Mouse (Mus musculus): ENCODE results near the gene Sim2.

The Sim2 gene

DNA sequence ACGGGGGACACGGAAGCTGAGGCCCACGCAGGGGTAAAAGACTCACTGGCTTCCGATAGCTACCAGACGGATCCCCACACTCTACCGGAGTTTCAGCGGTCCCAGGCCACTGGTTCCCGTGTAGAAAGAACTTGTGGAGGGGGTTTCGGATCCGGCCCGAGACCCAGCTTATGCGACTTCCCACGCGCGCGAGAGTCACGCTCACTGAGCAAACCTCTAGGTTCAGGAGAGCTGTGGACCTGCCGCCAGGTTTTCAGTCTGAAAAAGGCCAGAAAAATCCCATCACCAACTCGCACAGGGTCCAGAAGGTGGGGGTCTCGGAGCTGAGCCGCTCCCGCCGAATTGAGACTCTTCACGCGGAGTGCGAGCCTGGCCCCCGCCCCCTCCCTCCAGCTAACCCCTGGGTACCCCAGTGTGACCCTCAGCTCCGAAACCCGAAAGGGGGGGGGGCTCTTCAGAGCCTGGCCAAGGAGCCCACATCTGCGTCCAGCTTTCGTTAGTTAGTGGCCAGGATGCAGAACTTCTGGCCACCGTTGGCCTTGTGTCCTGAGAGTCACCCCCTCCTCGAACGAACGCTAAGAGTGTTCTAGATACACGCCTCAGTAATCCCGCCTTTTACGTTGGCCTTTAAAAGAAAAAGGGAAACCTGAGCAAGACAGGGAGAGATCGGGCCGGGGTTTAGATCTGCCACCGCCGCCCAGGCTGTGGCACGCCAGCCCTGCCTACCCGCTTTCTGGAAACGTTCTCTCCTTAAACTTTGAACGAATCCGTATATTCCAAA, 5.5 kb upstream of the Sim2 start:
- DNase-seq, result no peak

DNA sequence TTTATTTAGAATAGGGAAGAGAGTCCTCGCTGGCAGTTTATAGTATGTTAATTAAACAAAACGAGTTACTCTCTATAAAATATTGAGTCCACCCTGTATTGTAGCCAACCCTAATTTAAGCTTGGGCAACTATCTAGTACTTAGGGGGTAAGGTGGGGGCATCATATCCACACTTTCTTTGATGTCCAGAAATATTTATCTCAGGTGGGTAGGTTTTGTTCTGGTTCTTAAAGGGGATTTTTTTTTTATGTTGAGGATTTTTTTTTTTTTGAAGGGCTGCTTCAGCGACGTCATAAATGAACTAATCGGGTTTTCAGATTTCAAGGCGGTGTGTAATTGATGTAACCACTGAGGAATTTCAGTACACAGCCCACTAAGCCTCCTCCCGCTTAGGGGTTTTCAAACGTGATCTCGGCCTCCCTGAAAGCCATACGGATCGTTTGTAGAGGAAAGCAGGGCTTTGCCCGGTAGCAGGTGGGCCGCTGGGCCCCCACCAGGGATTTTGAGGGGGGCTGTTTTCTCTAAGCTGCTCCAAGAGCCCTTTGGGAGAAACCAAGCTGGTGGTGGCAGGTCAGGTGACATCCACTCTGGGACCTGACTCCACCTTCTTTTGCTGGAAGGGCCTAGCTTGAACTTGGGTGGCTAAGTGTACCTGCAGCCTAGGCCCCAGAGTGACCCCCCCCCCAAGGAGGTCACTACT, 4.7 kb upstream of the Sim2 start:
- DNase-seq, result no peak

DNA sequence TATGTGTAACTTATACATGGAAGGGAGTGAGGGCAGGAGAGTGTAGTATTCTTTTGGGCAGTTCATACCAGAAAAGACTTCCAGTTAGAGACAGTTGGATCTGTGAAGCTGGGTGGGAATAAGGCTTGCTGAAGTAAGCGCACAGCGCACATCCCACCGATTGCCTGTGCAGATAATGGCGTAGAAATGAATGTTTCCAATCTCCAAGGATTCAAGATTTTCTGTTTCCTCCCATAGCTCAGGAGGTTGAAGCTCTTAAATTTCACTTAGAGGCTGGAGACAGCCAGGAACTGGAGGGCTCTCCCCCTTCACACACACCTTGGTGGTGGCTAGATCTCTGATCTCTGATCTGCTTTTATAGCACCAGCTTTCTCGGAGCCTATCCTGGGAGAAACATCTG, 3.1 kb upstream of the Sim2 start:
- DNase-seq, result no peak

DNA sequence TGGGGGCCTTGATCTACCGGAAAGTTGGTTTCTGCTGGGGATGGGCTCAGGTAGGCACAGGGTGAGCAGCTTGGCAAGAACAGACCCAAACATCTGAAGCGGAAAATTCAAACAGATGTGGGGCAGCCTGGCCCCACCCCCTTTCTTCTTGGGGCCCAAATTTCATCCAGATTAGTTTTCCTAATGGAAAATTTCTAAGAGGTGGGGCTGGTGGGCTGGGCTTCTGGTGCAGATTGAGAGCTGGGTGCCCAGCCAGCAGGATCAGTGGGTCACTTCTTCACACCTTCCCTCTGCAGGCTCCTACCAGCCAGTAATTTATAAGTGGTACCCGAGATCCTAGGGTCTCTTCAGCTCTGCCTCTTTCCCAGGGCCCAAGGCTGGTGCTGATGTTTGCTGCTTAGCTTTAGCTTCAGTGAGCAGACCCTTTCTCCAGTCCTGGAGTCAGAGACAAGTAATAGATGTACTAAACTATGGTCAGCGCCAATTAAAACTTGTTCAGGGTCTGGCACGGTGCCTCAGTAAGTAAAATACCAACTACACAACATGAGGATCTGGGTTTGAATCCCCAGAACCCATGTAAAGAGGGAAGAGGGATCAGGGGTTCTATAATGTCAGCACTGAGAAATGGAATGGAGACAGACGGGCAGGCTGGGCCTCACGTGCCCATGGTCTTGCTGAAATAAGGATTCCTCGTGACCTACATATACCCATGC, 2.6 kb upstream of the Sim2 start:
- DNase-seq, result no peak

DNA sequence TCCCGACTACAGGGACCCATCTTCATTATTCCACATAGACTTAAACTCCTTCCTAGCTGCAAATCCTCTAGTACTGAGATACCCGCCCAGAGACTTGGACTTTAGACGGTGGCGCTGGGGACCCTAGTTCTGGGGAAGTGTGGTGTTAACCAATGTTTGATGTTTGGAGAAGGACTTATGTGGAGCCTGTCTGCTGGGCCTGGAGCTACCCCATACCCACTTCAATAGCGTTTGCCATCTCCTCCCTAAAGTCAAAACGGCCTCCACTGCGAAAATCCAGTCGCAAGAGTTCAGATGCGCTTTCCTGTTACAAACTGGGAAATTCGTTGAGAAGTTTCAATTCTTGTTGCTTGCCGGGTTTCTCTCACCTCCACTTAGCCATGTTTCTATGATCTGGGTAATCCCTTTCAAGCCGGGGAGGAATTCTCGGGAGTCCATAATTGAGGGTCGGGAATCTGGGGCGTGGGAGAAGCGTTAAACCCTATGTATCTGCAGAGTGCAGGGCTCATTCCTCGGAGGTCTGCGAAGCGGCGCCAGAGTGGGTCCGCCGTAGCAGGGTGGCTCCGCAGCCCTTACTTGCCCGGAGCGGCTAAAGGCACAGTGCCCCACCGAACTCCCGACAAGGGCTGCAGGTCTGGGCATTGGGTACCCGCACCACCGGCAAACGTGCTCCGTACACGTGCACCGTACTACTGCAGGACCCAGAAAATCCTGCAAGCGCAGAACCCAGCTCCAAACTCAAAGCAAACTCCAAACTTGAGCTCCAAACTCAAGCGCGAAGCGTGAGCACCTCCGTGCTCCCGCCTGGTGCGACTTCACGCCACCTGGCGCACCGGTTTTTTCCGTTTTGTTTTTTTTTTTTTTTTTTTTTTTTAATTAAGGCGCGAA, 1.5 kb upstream of the Sim2 start:
- DNase-seq, result no peak

DNA sequence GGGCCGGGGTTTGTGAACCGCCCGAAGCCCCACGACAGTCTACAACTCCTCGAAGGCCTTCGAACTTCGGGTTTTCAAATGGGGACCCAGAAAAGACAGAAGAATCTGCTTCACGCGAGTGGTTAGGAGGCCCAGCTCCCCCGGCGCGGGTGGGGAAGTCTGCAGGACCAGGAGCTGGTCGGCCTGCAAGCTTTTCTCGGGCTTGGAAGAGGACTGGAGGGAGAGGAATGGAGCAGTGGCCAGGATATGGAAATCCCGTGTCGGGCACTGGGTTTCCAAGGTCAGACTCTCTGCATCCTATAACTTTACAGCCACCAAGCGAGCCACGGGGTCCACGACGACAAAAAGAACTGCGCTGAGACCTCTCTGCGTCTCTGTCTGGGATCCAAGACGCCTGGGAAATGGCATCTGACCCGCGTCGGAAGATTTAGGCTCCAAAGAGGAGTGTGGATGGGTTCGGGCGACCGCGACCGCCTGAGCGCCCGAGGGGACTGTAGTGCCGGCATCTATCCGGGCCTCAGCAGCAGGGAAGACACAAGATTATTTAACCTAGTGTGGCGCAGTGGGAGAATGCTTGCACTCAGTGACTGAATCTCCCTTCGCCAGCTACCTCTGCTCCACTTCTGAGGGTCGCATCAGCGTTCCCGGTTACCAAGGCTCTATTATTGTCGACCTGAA, 744 bp upstream of the Sim2 start:
- no peak for DNase-seq

DNA sequence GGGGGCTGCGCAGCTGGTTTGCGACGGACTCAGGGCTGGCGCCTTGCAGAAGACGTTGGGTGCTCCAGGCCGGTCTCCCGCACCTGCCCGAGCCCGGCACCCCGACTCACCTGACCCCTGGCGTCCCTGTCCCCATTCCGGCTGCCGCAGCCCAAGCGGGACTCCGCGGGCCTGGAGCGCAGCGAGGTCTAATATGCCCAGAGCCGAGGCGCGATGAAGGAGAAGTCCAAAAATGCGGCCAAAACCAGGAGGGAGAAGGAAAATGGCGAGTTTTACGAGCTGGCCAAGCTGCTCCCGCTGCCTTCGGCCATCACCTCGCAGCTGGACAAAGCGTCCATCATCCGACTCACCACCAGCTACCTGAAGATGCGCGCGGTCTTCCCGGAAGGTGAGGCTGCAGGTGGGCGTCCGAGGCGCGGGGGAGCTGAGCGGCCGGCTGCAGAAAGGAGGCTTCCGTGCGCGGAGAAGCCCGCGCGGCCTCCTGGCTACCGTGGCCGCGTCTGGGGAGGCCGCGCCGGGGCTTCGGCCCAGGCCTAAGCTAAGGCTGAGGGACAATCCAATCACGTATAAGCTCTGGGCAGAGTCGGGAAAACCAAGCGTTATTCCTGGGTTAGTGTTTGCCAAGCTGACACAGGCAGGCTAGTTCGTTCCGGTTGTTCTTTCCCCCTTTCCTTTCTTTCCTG, 1.0 kb downstream of the Sim2 start:
- no peak for DNase-seq

DNA sequence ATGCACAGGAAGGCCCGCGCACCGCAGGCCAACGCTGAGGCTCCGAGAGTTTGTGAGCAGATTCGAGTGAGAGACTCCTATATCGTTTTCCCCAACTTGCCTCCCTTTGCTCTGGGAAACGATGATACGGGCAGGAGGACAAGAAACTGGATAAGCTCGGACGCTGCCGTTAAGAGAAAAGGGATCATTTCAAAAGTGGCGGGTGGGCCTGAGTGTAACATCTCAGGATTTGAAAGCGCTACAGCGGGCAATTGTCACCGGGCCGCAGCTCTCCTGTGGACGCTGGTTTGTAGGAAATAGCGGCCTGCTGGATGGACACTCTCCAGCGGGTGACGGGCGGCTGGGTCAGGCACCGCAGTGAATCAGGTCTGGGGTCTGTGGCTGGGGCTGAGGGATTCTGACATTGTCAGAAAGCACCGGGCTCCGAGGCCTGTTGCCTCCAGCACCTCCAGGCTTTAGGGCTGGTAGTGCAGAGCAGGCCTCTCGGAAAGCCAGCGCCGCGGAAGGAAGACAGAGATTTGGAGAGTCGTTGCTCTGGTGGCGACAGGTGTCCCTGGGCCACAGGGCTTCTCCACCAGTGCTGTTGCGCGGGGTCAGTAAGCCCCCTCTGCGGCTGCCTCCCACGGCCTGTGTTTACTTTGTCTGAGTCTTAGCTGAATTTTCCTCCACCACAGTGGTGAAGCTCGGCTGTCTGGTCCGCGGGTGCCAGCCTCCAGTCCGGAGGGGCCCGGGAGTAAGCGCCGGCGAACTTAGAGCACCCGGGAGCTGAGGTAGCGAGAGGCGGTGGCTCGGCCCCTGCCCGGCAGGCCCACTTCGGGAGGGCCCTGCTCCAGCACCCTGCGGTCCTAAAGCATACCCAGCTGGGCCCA, 2.2 kb downstream of the Sim2 start:
- no peak for DNase-seq

DNA sequence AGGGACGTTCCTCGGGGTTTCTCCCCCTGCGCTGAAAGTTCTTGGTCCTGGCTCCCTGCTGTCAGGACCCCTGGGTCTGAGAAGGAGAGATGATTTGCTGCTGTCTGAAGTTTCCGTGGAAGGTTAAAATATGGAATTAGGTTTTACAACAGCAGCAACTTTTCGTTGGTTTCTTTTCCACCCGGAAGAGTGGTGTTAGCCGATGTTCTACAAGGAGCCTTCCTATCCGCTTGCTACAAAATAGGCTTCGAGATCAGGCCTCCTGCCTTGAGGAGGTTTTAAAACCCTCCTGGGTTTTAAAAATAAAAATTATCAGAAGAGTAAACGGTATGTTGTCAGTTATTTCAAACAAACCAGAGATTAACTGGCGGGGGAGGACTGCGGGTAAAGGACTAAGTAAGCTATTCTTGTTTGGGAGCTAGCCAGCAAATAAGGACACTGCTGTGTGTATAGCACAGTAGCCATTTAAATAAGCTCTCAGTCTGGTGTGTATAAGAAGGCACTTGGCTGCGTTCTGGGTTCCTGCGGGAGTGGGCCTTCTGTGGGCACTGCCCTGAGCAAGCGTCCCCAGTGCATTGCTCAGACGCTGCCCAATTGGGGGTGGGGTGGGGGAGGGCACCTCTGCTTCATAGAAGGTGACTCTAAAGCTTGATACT, 3.0 kb downstream of the Sim2 start:
- no peak for DNase-seq

DNA sequence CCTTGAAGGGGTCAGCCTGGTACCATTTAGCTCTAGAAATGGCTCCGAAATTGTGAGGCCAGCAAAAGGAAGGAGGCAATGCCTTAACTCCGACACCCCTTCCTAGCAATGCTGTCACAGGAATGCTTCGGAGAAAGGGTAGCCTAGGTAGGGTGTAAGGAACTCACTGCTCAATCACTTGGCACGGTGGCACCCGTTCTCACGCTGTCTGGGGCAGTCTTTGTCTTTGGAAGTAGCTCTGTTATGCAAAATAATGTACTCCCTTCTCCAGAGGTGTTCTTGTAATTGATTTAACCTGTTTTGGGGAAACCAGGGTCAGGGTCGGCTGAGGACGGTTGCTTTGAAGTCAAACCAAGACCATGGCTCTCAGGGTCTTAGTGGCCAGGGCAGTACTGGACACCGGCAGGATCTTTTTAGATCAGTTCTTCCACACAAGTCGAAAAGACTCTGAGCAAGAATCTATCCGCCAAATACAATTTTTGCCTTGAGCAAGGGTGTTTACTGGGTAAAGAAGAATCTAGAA, 3.6 kb downstream of the Sim2 start:
- DNase-seq, result no peak

DNA sequence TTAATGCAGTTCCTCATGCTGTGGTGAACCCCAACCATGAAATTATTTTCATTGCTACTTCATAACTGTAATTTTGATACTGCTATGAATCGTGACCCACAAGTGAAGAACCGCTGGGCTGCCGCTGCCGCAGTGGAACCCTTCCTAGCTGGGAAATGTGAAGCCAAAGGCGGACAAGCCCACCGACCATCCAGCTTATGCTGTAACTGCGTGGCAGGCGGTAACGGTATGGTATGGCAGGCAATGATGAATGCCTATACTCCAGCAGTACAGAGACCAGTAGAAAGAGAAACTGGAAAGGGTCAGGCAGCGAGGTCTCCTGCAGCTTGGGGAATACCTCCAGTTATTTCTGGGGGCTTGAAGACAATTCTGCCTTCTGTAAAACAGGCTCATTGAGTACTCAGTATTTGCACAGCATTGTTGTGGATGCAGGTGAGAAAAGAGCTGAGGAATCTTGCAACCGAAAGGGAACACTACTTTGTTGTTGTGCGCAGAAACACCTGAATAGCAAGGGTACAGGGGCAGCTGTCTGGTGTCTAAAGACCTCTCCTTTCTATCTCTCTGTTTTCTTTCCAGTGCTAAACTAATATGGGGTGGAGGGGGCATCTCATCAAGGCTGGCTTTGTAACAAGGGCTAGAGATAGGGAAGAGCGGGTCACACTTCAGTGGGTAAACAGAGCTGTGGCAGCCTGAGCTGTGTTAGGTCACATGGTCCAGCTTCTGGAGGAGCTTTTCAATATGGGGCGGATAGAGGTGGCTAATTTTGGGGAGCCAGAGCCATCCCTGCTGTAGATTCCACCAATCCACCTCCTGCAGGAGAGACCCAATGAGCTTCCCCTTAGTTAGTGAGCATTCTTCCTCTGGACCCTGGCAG, 4.3 kb downstream of the Sim2 start:
- DNase-seq, result no peak

DNA sequence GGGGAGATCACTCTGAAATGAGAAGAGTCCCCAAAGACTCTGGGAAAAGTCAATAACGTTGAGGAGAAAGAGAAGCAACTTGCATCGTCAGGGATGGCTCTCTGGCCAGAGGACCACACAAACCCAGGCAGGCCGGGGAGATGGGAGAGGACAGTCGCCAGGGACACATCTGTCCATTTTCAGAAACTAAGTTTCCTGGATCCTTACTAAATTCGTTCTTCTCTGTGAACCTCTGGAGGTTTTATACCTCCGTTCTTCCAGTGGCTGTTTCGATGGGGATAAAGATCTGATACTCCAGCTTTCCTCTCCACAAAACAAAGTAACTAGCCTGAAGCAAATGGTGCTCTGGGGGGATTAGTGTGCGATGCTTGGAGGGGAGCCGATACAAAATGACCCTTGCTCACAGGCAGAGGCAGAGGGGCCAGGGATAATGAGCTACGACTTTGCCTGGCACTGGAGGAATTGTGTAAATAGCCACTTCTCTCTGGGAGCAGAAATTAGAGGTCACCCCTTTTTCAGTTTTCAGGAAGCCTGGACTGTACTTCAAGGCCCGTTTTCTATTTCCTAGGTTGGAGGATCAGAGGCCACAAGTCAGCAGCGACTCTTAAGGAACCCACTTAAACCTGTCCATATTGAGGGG, 7.9 kb downstream of the Sim2 start:
- DNase-seq, result no peak

DNA sequence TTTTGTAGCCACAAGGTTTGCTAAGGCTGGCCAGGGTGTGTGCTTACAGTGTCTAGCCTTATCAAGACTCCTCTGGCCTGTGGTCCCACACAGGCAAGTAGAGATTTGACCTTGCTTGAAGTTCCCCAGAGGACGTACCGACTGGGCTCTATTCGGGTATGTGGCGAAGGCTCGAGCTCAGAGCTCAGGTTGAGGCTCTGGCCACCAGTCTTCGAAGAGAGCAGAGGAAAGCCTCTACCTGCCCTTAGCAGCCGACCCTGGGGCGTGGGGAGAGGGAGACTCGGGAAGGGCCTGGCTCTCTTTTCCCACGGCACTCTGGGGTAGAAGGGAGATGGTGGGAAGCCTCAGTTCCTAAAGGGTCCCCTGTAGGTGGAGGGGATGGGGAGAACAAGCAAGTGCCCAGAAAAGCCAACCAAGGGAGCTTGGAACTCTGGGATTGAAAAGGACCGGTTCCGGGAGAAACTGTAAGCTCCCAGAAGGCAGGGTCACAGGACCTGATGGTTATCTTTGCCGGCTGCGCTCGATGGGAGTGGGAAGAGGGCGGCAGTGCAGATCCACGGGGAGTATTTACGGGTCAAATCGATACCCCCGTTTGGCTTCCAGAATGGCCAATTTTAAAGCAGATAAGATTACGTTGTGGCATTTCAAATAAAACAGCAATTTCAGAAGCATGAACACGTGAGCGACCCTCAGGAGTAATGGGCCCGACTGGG, 8.6 kb downstream of the Sim2 start:
- no peak for DNase-seq

DNA sequence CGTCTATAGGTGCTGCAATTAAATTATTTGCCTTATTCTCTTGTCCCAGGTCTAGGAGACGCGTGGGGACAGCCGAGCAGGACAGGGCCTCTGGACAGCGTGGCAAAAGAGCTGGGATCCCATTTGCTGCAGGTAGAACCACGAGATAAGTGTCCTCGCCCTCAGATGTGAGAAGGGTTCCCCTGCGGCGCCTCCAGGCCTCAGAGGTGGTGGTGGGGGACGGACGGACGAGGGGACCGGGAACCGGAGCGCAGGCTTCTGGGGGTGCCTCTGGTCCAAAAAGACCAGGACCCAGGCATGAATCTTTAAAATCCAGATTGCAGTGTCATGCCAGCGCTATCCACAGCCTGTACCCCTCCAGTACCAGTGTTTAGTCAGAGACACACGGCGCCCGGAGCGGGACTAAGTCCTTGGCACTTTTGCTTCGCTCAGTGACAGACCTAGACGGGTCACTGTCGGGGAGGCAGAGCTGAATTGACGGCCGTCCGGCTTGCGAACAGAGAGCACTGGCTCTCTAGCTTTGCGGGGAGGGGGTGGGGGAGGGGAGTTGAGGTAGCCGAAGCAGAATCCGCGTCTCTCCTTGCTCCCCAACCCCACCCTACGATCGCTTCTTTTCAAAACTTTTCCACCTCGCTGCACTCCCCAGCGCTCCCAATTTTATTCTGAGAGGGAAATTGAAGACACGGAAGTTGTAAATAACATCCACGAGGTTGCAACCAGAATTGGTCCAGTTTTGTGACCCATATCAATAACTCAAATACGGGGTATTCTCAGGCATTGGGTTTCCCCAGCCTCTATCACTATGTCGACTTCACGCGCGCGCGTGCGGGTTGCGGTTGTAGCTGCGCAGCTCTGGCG, 9.7 kb downstream of the Sim2 start:
- DNase-seq, result no peak

DNA sequence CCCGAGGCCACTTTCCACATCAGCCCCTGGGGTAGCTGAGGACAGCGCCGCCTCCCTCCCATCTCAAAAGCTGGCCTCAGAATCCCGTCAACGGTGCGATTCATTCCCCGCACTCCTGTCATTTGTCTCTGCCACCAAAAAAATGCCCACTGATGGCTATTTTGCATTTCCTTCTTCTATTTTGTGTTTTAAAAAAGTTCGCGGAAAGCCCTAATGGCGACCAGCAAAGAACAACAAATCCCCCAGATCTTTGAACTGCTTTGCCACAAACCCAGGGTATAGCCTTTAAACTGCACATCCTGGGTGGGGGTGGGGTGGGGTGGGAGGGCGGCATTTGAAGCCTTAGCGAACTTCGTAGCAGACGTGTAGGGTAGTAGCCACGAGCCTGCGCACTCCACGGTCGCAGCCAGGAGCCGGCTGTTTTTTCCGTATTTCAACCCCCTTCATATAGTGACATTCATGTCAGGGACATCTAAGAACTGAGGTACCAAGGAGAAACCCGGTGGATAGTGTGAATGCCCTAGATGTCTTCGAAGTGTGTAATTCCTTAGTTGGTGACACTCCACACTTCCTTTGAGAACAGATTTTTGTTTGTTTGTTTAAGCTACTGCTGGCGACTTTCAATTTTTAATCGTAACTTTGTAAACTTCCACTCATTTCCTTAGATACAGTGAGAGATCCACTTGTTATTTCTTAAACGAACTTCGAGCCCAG, 10.5 kb downstream of the Sim2 start:
- DNase-seq, result no peak

DNA sequence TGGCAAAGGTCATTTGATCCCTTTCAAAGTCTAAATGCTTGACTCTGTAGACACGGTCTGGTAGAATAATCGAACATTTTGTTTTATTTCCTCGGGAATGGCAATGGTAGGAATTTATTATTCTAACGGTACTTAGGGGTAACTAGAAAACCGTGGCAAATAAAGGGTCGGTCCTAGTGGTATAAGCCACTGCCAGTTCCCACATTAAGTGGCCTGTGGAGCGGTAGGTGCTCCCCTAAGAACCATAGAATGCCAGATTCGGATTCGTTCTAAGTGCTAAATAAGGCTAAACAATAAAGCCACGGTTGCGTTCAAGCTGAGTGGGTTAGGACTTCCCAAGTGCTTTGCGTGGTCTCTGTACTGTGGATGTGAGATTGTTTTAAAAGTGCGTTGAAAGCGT, 11.7 kb downstream of the Sim2 start:
- DNase-seq, result no peak

All from lung, postnatal 36 days (tissue).